Mouse (Mus musculus) MEL (cell line): ENCODE results near the gene Spi1. TPM values are rescaled to one million over a fixed set of nuclear protein-coding genes. Genes with fewer than 3 reads are reported as not detected.
A peak's percentile ranks its signal among the peaks of the same experiment; 100 is the strongest.

Source experiments
- DNase-seq: peaks from one replicate; pipeline ENCODE4 v3.0.0; 2011; ENCODE audit warnings: low read depth, low spot score
- H3K27ac ChIP-seq: 2 replicates; pipeline ENCODE4 v1.5.1; 2012; ENCODE audit warnings: low read depth, mild to moderate bottlenecking, control low read depth, low read length, moderate library complexity; ENCODE audit not compliant: control insufficient read depth
- H3K27me3 ChIP-seq, 2 experiments: fragments of 150-350 bp in 1 of 2; sonication (generic) in 1 of 2; 2 replicates each; pipeline ENCODE4 v1.6.1; 2012; ENCODE audit warnings: low read length in 2 of 2, mild to moderate bottlenecking in 2 of 2, improper control_type of control experiment in 1 of 2, moderate library complexity in 1 of 2; ENCODE audit not compliant: insufficient read depth in 2 of 2, control insufficient read depth in 1 of 2
- H3K36me3 ChIP-seq, 2 experiments: 2 replicates each; pipeline ENCODE4 v1.6.1; 2012 to 2014; ENCODE audit warnings: low read length in 2 of 2, improper control_type of control experiment in 1 of 2, inconsistent platforms in 1 of 2, mild to moderate bottlenecking in 1 of 2; ENCODE audit not compliant: insufficient read depth in 2 of 2, control insufficient read depth in 1 of 2
- H3K4me1 ChIP-seq, 2 experiments: fragments of 150-350 bp in 1 of 2; sonication (generic) in 1 of 2; 2 replicates each; pipeline ENCODE4 v1.6.1; 2012; ENCODE audit warnings: low read length in 2 of 2, improper control_type of control experiment in 1 of 2, mild to moderate bottlenecking in 1 of 2; ENCODE audit not compliant: insufficient read depth in 2 of 2, control insufficient read depth in 1 of 2
- H3K4me3 ChIP-seq, 2 experiments: fragments of 150-350 bp in 1 of 2; sonication (generic) in 1 of 2; 2 replicates each; pipeline ENCODE4 v1.5.1; 2012; ENCODE audit warnings: low read depth in 2 of 2, low read length in 2 of 2, mild to moderate bottlenecking in 2 of 2, moderate library complexity in 2 of 2, control low read depth in 1 of 2, improper control_type of control experiment in 1 of 2; ENCODE audit not compliant: control insufficient read depth in 1 of 2, insufficient read depth in 1 of 2
- H3K79me2 ChIP-seq: 2 replicates; pipeline ENCODE4 v1.6.1; 2012; ENCODE audit warnings: mild to moderate bottlenecking, low read length, moderate library complexity; ENCODE audit not compliant: control insufficient read depth, poor library complexity, insufficient read depth
- H3K9ac ChIP-seq: 2 replicates; pipeline ENCODE4 v1.6.1; 2012; ENCODE audit warnings: low read depth, mild to moderate bottlenecking, control low read depth, low read length, moderate library complexity; ENCODE audit not compliant: control insufficient read depth, poor library complexity, severe bottlenecking
- H3K9me3 ChIP-seq: fragments of 150-350 bp; sonication (generic); replicated peaks from 2 replicates; pipeline ENCODE4 v1.6.1; 2012; ENCODE audit warnings: mild to moderate bottlenecking, low read length, improper control_type of control experiment, moderate library complexity; ENCODE audit not compliant: insufficient read depth
- CHD1 ChIP-seq: IDR thresholded peaks from 2 replicates; pipeline ENCODE4 v1.6.1; 2012; ENCODE audit warnings: low read depth, mild to moderate bottlenecking, inconsistent platforms, low read length, improper control_type of control experiment
- CHD2 ChIP-seq: IDR thresholded peaks from 2 replicates; pipeline ENCODE4 v1.6.1; 2011; ENCODE audit warnings: low read length, improper control_type of control experiment
- EP300 ChIP-seq, 2 experiments: IDR thresholded peaks; 2 replicates each; pipeline ENCODE4 v1.6.1; 2011; ENCODE audit warnings: improper control_type of control experiment in 2 of 2, low read length in 2 of 2, low read depth in 1 of 2, mild to moderate bottlenecking in 1 of 2
- JUND ChIP-seq: IDR thresholded peaks from 2 replicates; pipeline ENCODE4 v1.6.1; 2011; ENCODE audit warnings: low read depth, mild to moderate bottlenecking, improper control_type of control experiment, low read length
- MAFK ChIP-seq: IDR thresholded peaks from 2 replicates; pipeline ENCODE4 v1.6.1; 2011; ENCODE audit warnings: low read depth, mild to moderate bottlenecking, low read length, improper control_type of control experiment, borderline replicate concordance
- MAX ChIP-seq: IDR thresholded peaks from 2 replicates; pipeline ENCODE4 v1.6.1; 2011; ENCODE audit warnings: low read length, improper control_type of control experiment
- MAZ ChIP-seq: IDR thresholded peaks from 2 replicates; pipeline ENCODE4 v1.6.1; 2012; ENCODE audit warnings: low read depth, mild to moderate bottlenecking, inconsistent platforms, low read length, improper control_type of control experiment
- MEF2A ChIP-seq: IDR thresholded peaks from 2 replicates; pipeline ENCODE4 v1.6.1; 2014; ENCODE audit warnings: low read depth, mild to moderate bottlenecking, inconsistent platforms, low read length, improper control_type of control experiment; ENCODE audit not compliant: poor library complexity, insufficient replicate concordance, severe bottlenecking; ENCODE audit errors: extremely low read depth
- MYB ChIP-seq: IDR thresholded peaks from 2 replicates; pipeline ENCODE4 v1.6.1; 2011; ENCODE audit warnings: mild to moderate bottlenecking, low read depth, low read length, improper control_type of control experiment
- POLR2AphosphoS5 ChIP-seq: IDR thresholded peaks from 2 replicates; pipeline ENCODE4 v1.6.1; 2012; ENCODE audit warnings: low read depth, borderline replicate concordance, mild to moderate bottlenecking, inconsistent platforms, low read length, moderate library complexity, mixed read lengths
- RAD21 ChIP-seq: IDR thresholded peaks from 2 replicates; pipeline ENCODE4 v1.6.1; 2011; ENCODE audit warnings: mild to moderate bottlenecking, low read depth, low read length, improper control_type of control experiment
- RCOR1 ChIP-seq: IDR thresholded peaks from 2 replicates; pipeline ENCODE4 v1.6.1; 2012; ENCODE audit warnings: low read depth, mild to moderate bottlenecking, inconsistent platforms, low read length, improper control_type of control experiment
- SIN3A ChIP-seq: IDR thresholded peaks from 2 replicates; pipeline ENCODE4 v1.6.1; 2012; ENCODE audit warnings: low read length, improper control_type of control experiment, inconsistent platforms
- TAL1 ChIP-seq: IDR thresholded peaks from 2 replicates; pipeline ENCODE4 v1.6.1; 2012; ENCODE audit warnings: mild to moderate bottlenecking, inconsistent platforms, low read length, moderate library complexity, mixed read lengths
- TBP ChIP-seq: IDR thresholded peaks from 2 replicates; pipeline ENCODE4 v1.8.0; 2011; ENCODE audit warnings: low read depth, low read length, improper control_type of control experiment
- UBTF ChIP-seq: IDR thresholded peaks from 2 replicates; pipeline ENCODE4 v1.6.1; 2012; ENCODE audit warnings: low read depth, mild to moderate bottlenecking, inconsistent platforms, low read length, improper control_type of control experiment, moderate library complexity, borderline replicate concordance; ENCODE audit not compliant: insufficient read depth
- polyA plus RNA-seq, 2 experiments: library from polyadenylated mRNA; stranded (reverse) in 1 of 2; unstranded in 1 of 2; fragments of >175 nt in 1 of 2; fragments of >200 nt in 1 of 2; gene quantifications; 2 replicates each; pipeline versions ENCODE4 v1.2.1 to v1.2.4; 2012; ENCODE audit warnings: low replicate concordance in 2 of 2, low read depth in 1 of 2; ENCODE audit not compliant: insufficient read length in 2 of 2, insufficient read depth in 1 of 2, missing spikeins in 1 of 2
- total RNA-seq: library from RNA; depleted of rRNA; stranded (reverse); fragments of 300-350 nt; gene quantifications from 2 replicates; pipeline ENCODE4 v1.2.3, GENCODE M21; 2012

Spi1 gene
- total and polyA plus RNA-seq, 3 experiments: 95.9 to 142 (median 129) TPM

DNA sequence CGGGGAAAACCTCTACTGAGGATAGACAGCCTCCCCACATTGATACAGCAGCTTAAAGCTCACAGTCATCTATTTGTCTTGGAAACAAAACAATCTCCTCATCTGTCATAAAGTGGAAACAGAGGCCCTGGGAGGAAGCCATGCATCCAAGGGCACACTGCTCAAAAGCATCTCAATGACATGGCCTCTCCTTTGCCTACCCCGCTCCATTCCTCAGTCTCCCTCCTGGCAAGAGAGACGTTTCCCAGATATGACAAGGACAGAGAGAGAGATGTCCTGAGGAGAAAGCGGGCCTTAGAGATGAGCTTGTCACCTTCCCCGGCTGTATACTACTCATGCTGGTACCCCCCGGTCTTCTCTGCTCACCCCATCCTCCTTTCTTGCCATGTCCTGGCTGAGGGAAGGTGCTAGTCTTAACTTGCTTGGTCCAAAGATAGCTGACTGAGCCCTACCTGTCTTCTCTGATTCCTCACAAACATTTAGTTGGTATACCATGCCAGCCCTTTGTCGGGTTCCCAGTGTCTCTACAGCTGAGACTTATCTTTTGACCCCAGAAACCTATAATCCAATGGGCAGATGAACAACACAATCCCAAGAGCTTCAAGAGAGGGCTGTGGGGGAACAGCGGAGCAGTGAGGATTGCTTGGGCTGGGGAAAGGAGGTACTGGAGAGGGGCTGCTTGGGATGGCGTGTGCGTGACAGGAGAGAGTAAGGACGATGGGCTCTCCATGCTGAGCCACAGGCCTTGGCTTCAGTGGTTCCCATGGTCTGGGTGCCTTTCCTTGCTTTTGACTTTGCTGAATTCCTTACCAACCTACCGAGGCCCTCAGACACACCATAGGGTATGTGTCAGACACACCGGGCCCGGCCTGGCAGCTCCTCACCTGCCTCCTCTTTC lies 3.6 kb downstream of the Spi1 start:
- H3K27ac ChIP-seq: peak overlapping the region; percentile 99
- peak overlapping the region; percentile 70 for H3K9ac ChIP-seq
- no peak for DNase-seq
- peak overlapping the region in 1 of 2 experiments; percentile 39; a peak in 3 of 4 replicates for H3K4me3 ChIP-seq
- H3K4me1 ChIP-seq: peaks cover 7 to 49% of the 10 kb centered on the region in 2 experiments
- H3K9me3 ChIP-seq: no peaks in the 10 kb centered on the region
- peaks cover 1% of the 10 kb centered on the region; the same call in 1 of the 2 replicates for H3K79me2 ChIP-seq
- TF ChIP-seq CHD2: peak; percentile 36
- peak; percentile 37; the same call in 1 of the 2 replicates for TF ChIP-seq TBP
- TF ChIP-seq UBTF: 0 out of 2 replicates have a peak, but pooled peaks have one; percentile 13
- 0 out of 2 replicates have a peak, but pooled peaks have one; percentile 74 for TF ChIP-seq CHD1
- TF ChIP-seq MEF2A: no peak
- peak; percentile 11; the same call in 1 of the 2 replicates for TF ChIP-seq MYB
- 0 out of 2 replicates have a peak, but pooled peaks have one; percentile 18 for TF ChIP-seq RCOR1
- TF ChIP-seq EP300 (IDR thresholded peaks at IDR 0.05; ENCODE audit: low read depth in 1 of 2, low read length in 2 of 2): 0 out of 4 replicates have a peak, but pooled peaks of 1 of the 2 experiments have one; percentile 14
- TF ChIP-seq TAL1: no peak
- peak; percentile 16; the same call in 1 of the 2 replicates for TF ChIP-seq MAFK
- TF ChIP-seq MAZ: 0 out of 2 replicates have a peak, but pooled peaks have one; percentile 14
- TF ChIP-seq POLR2AphosphoS5: peak; percentile 97
- TF ChIP-seq MAX: no peak
- TF ChIP-seq JUND: 0 out of 2 replicates have a peak, but pooled peaks have one; percentile 11
- peak; percentile 48; the same call in 1 of the 2 replicates for TF ChIP-seq SIN3A
- TF ChIP-seq RAD21: no peak
- no peaks in the 10 kb centered on the region for H3K27me3 ChIP-seq
- peaks cover 0 to 43% of the 10 kb centered on the region in 2 experiments; a peak in 2 of 4 replicates for H3K36me3 ChIP-seq
